Mouse (Mus musculus): ENCODE results near the gene Ubxn11.

GRCm38 (mm10) chr4:134120192-134120805 is 17.9 kb downstream of the Ubxn11 start:
- TF ChIP-seq EP300 (optimal IDR thresholded peaks at IDR 0.05) (no peak), CTCF (IDR thresholded peaks at IDR 0.05; ENCODE audit: low read depth) (no peak)
